Mouse (Mus musculus) forebrain, embryonic 11.5 days (tissue): ENCODE measurements around the gene Ddx6. TPM values are rescaled to one million over a fixed set of nuclear protein-coding genes. Genes with fewer than 3 reads are reported as not detected.
"Not testable (repeated sequence)": the region's sequence is repeated elsewhere in the genome, so short reads cannot be mapped to it uniquely, and the experiment has no call there.

Experiments used
- ATAC-seq: fragments of 200-750 bp; cut with Nextera tagmentation; replicated peaks from 2 replicates; pipeline ENCODE4 v1.8.0; 2017; ENCODE audit warnings: moderate TSS enrichment; ENCODE audit not compliant: low FRiP score
- DNase-seq: peaks from one replicate; pipeline ENCODE4 v3.0.0-alpha.2; 2017; ENCODE audit warnings: low spot score
- H3K27ac ChIP-seq: fragments of 300-500 bp; sonication (generic); 2 replicates; pipeline ENCODE4 v1.5.1; 2014; ENCODE audit warnings: low read depth, low read length
- H3K27me3 ChIP-seq: fragments of 300-500 bp; sonication (generic); 2 replicates; pipeline ENCODE4 v1.6.1; 2014; ENCODE audit warnings: mild to moderate bottlenecking, low read length, mixed read lengths; ENCODE audit not compliant: control insufficient read depth, insufficient read depth
- H3K36me3 ChIP-seq: fragments of 300-500 bp; sonication (generic); 2 replicates; pipeline ENCODE4 v1.6.1; 2014; ENCODE audit warnings: mild to moderate bottlenecking, low read length, moderate library complexity, mixed read lengths; ENCODE audit not compliant: control insufficient read depth, insufficient read depth
- H3K4me1 ChIP-seq: fragments of 300-500 bp; sonication (generic); replicated peaks from 2 replicates; pipeline ENCODE4 v1.6.1; 2014; ENCODE audit warnings: low read length, mixed read lengths; ENCODE audit not compliant: control insufficient read depth, insufficient read depth
- H3K4me2 ChIP-seq: fragments of 300-500 bp; sonication (generic); 2 replicates; pipeline ENCODE4 v1.6.1; 2014; ENCODE audit warnings: low read depth, mild to moderate bottlenecking, low read length, moderate library complexity, mixed read lengths; ENCODE audit not compliant: severe bottlenecking
- H3K4me3 ChIP-seq: fragments of 300-500 bp; sonication (generic); 2 replicates; pipeline ENCODE4 v1.5.1; 2014; ENCODE audit warnings: low read depth, low read length
- H3K9ac ChIP-seq: fragments of 300-500 bp; sonication (generic); 2 replicates; pipeline ENCODE4 v1.6.1; 2014; ENCODE audit warnings: low read length
- H3K9me3 ChIP-seq: fragments of 300-500 bp; sonication (generic); 2 replicates; pipeline ENCODE4 v1.6.1; 2016; ENCODE audit warnings: low read length, mixed read lengths; ENCODE audit not compliant: control insufficient read depth
- WGBS: fragments of 180-500 bp; shearing (Covaris S2); extraction: QIAGEN DNeasy Blood & Tissue Kit; methylation state at CpG from one replicate; pipeline ENCODE4 v1.1.7; 2014; 5-methylcytosine and 5-hydroxymethylcytosine counted together
- polyA plus RNA-seq: library from polyadenylated mRNA; unstranded; fragments of >200 nt; fragmentation: Nextera tagmentation; extraction: Ambion mirVana; gene quantifications from 2 replicates; pipeline ENCODE4 v1.2.1, GENCODE M21; 2014

Ddx6 gene
- polyA plus RNA-seq, 1 experiment from 2014 or later = 16.2 TPM

DNA sequence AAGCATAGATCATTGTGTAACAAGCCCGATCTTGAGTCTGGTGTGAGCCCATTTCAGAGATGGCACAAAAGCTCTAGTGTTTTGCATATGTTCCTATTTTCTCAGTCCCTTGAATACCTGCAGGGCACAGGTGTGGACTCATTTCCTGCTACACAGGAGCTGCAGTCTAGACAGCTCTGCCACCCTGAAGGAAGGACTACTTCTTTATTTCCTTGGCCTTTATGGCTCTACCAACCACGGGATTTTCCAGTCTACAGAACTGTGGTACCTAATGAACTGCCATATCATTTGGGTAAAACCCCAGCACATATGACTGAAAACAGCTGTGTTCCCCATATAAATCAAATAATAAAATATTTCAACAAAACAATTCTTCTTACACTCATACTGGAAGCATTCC lies 29.6 kb upstream of the Ddx6 start:
- ATAC-seq (no peak), DNase-seq (no peak)
- Histone ChIP-seq H3K9ac (no peak overlapping the region), H3K27me3 (no peaks in the 10 kb centered on the region), H3K9me3 (no peaks in the 10 kb centered on the region), H3K4me3 (no peak overlapping the region), H3K4me1 (no peaks in the 10 kb centered on the region), H3K36me3 (no peaks in the 10 kb centered on the region), H3K27ac (no peak overlapping the region), H3K4me2 (no peak overlapping the region)
- WGBS = 94% methylated on average over 2 of the region's 2 CpGs

DNA sequence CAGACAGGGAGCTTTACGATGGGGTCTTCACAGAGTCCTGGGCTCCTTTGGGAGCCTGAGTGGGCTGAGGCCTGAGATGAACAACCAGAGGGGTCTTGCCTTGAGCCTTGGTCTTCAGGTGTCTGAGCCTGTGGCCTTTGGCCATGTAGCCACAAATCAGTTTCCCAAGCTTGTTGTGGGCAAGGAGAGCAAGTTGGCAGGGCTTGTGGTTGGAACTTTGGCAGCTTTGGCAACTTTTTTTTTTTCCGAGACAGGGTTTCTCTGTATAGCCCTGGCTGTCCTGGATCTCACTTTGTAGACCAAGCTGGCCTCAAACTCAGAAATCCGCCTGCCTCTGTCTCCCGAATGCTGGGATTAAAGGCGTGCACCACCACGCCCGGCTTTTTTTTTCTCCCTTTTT lies 28.6 kb upstream of the Ddx6 start:
- not testable (repeated sequence) for H3K4me1 ChIP-seq, H3K4me3 ChIP-seq, H3K9me3 ChIP-seq, H3K36me3 ChIP-seq, H3K4me2 ChIP-seq, H3K9ac ChIP-seq, H3K27ac ChIP-seq, H3K27me3 ChIP-seq, ATAC-seq, DNase-seq
- WGBS = 90% methylated on average over 7 of the region's 7 CpGs

DNA sequence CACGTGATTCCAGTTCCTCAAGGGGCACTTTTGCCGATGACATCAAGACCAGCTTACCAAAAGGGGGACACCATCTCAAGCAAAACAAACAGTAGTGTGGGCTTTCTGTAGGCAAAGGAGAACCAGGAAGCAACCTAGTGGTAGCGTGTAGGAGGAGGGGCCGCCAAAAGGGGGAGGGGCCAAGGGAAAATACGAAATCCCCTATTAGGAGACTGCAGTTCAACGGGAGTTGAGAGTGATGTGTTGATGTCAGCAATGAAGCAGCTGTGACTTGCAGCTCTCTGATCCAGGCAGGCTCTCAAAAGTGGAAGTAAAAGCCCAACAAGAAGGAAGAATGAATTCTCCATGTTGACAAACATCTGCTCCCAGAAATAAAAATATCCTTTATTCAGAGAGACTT lies 25.3 kb upstream of the Ddx6 start:
- no peaks in the 10 kb centered on the region for H3K36me3 ChIP-seq
- no peak overlapping the region for H3K4me3 ChIP-seq
- no peak overlapping the region for H3K4me2 ChIP-seq
- DNase-seq = no peak
- H3K9me3 ChIP-seq = peaks cover 5% of the 10 kb centered on the region; the same call in 1 of the 2 replicates
- no peaks in the 10 kb centered on the region for H3K27me3 ChIP-seq
- no peak for ATAC-seq
- H3K27ac ChIP-seq = no peak overlapping the region
- 57% methylated on average over 6 of the region's 6 CpGs for WGBS
- H3K4me1 ChIP-seq = no peaks in the 10 kb centered on the region
- no peak overlapping the region for H3K9ac ChIP-seq

DNA sequence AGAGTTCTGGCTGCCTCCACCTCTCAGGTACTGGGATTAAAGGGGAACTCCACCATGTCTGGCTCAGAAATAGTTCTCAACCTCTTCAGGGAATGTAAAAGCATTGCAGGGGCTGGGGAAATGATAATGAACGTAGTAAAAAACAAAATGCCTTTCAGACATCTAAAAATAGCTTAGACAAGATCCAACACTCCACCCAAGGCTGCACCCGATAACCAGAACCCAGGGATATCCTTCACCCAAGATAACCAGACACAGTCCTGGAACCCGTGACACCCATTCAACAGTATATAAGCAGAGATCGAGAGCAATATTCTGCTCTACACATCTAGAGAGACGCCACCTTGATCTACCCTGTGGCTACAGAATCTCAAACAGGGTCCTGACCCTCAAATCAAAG lies 24.6 kb upstream of the Ddx6 start:
- 92% methylated on average over 5 of the region's 5 CpGs for WGBS
- no peak for DNase-seq
- no peak for ATAC-seq
- no peak overlapping the region for H3K27ac ChIP-seq
- no peak overlapping the region for H3K4me3 ChIP-seq
- H3K27me3 ChIP-seq = no peaks in the 10 kb centered on the region
- no peak overlapping the region for H3K9ac ChIP-seq
- no peaks in the 10 kb centered on the region for H3K4me1 ChIP-seq
- no peaks in the 10 kb centered on the region for H3K36me3 ChIP-seq
- H3K9me3 ChIP-seq = peaks cover 5% of the 10 kb centered on the region; the same call in 1 of the 2 replicates
- no peak overlapping the region for H3K4me2 ChIP-seq

DNA sequence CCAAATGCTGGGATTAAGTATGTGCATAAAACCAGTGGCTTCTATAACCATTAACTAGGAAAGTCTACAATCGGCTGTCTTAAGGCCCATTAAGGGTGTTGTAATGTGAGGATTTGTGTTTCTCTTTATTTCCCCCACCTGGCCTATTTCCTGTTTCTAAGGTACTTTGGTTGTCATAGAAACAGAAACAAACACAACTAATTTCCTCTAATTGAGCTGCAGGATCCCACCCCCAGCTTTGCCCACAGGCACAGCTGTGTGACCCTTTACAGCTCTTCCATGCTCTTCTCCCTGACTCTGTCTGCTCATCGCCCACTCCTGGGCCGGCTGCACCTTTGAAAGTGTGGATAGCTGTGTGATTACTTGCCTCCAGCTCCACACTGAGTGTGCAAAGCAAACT lies 23.3 kb upstream of the Ddx6 start:
- H3K27me3 ChIP-seq = no peaks in the 10 kb centered on the region
- ATAC-seq (no peak), DNase-seq (no peak)
- 54% methylated on average over 3 of the region's 3 CpGs for WGBS
- no peaks in the 10 kb centered on the region for H3K4me1 ChIP-seq
- H3K9me3 ChIP-seq = peaks cover 5% of the 10 kb centered on the region; the same call in 1 of the 2 replicates
- H3K36me3 ChIP-seq = no peaks in the 10 kb centered on the region
- H3K27ac ChIP-seq = no peak overlapping the region
- H3K9ac ChIP-seq = no peak overlapping the region
- no peak overlapping the region for H3K4me2 ChIP-seq
- H3K4me3 ChIP-seq = no peak overlapping the region

DNA sequence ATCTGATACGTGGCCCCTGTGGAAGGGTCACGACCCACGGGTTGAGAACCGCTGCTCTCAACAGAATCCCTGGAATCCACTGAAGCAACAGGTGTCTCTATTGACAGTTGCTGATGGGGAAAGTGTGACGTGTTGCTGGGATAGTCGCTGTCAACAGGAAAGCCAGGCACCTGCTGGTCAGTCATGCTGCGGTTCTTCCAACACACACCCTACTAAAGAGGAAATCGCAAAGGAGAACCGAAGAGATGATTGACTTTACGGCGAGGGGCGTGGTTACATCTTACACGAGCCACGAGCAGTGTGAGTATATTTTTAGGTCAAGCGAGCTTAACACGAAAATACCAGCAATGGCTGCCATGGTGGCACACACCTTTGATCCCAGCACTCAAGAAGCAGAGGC lies 22.3 kb upstream of the Ddx6 start:
- no peak overlapping the region for H3K27ac ChIP-seq
- ATAC-seq (no peak), DNase-seq (no peak)
- no peak overlapping the region for H3K4me2 ChIP-seq
- H3K4me1 ChIP-seq = no peaks in the 10 kb centered on the region
- no peak overlapping the region for H3K4me3 ChIP-seq
- 90% methylated on average over 16 of the region's 16 CpGs for WGBS
- peaks cover 5% of the 10 kb centered on the region; the same call in 1 of the 2 replicates for H3K9me3 ChIP-seq
- H3K27me3 ChIP-seq = no peaks in the 10 kb centered on the region
- no peak overlapping the region for H3K9ac ChIP-seq
- H3K36me3 ChIP-seq = no peaks in the 10 kb centered on the region

DNA sequence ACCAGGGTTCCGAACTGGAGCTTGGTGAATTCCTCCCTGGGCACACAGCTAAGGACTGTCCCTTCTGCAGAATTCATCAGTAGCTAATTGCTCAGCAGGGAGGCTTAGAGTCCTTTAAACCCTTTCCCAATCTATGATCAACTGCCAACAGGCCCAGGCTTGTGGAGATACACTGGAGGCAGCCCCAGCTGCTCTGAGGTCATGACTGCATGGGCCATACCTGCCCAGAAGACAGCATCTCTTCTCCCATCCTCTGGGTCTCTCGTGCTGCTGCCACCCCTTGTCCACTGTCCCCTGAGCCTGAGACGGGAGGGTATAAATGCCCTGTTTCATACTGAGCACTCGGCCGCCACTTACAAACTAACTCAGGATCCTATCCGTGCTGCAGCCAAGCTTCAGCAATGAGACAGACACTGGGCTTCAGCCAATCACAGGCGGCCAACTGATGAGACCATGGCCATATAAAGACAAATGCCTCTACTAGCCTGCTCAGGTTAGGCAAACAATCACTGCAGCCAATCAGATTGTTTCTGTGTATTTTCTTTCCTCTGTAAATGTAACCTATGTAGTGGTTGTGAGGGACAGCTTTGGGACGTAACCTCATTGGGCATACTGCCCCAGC lies 17.9 kb upstream of the Ddx6 start:
- Histone ChIP-seq H3K27me3 (no peaks in the 10 kb centered on the region), H3K36me3 (no peaks in the 10 kb centered on the region), H3K9ac (no peak overlapping the region), H3K4me1 (no peaks in the 10 kb centered on the region), H3K4me2 (no peak overlapping the region), H3K4me3 (no peak overlapping the region), H3K27ac (no peak overlapping the region), H3K9me3 (peaks cover 5% of the 10 kb centered on the region; the same call in 1 of the 2 replicates)
- ATAC-seq (no peak), DNase-seq (no peak)
- WGBS = 69% methylated on average over 8 of the region's 8 CpGs

DNA sequence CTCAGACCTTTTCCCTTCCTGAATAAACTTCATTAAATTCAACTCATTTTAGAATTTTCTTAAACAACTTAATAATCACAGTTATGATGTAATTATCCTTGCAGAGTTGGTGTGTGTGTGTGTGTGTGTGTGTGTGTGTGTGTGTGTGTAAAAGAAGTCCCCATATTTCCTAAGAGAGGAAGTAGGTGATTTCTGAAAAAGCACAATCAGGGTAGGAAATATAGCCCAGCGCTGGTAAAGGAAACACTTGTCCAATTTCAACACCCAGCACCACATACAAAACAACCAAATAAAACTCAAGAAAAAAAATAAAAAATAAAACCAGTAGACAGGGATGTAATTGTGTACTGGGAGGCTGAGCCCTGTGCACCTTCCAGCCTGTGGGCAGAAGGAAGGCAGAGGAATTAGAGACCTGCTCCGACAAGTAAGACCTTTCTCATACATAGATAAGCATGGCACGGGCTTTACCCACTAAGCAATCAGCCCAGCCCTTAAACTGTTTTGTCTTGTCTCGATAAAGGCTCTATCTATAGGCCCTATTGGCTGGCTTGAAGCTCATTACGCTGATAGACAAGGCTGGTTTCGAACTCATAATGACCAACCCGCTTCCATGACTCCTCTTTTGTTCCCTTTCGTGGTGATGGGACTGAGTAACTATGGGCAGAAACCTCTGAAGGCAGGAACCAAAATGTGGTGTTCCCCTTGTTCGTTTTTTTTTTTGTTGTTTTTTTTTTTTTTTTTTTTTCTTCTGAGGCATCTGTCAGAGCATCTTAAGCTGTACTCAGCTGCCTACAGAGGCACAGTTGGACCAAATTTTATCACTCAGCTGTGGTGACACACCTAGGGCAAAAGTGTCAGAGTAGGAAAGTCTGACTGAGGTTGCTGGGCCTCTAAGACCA lies 17.2 kb upstream of the Ddx6 start:
- H3K4me3 ChIP-seq = no peak overlapping the region
- H3K27me3 ChIP-seq = no peaks in the 10 kb centered on the region
- peaks cover 5% of the 10 kb centered on the region; the same call in 1 of the 2 replicates for H3K9me3 ChIP-seq
- no peaks in the 10 kb centered on the region for H3K36me3 ChIP-seq
- no peak overlapping the region for H3K9ac ChIP-seq
- no peak for DNase-seq
- 88% methylated on average over 9 of the region's 9 CpGs for WGBS
- no peak overlapping the region for H3K27ac ChIP-seq
- no peaks in the 10 kb centered on the region for H3K4me1 ChIP-seq
- ATAC-seq = no peak
- H3K4me2 ChIP-seq = no peak overlapping the region
